Mouse (Mus musculus): ENCODE measurements at regions not wholly inside any gene's neighbourhood (a gene's known extent, or its start where the extent isn't known, plus 50 kb on each side); places are given as distances from the start of the nearest gene placed in this dataset.

DNA sequence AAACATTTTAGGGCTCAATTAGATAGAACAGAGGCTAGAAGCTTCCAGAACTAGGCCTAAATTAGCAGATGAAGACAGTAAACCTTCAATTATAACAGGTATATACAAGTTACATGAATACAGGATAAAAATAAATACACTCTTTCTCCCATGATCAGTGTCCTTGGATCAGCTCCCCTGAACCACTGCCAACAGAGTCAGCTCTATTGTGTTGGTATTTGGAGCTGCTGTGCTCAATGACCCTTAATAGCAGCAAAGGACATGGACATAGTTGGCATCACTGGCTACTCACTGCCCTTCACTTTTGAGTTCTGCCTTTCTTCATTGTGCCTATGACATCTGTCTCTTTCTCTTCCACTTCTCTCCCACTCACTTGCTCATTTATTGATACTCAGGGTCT is 639.1 kb upstream of the 4921530L21Rik start:
- no peak overlapping the region for H3K27ac ChIP-seq
- no peaks in the 10 kb centered on the region for H3K9me3 ChIP-seq
- no peaks in the 10 kb centered on the region for H3K4me1 ChIP-seq
- H3K4me3 ChIP-seq (replicated peaks): no peak overlapping the region
- H3K27me3 ChIP-seq: no peaks in the 10 kb centered on the region
- H3K9ac ChIP-seq: no peak overlapping the region
- H3K4me2 ChIP-seq: no peak overlapping the region
- H3K36me3 ChIP-seq (replicated peaks): no peaks in the 10 kb centered on the region
- no peak for ATAC-seq (ENCODE audit: low FRiP score)

DNA sequence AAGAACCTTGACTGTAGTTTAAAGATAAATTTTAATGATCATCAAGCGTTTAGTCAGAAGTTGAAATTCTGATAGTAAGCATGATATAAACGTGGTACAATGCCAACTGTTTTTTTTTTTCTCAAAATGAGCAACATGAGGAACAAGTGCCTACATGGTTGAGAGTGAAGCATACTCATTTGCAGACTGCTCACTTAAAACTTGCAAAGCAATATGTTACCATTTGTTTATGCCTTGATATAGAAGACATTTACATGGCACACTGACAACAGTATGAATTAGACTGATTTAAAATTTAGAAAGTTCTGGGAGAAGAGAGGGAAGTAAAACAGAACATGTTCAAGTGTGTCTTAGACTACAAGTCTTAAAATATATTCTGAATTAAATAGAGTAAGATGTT is 632.2 kb upstream of the 4921530L21Rik start:
- 83% methylated on average over 2 of the region's 2 CpGs for WGBS
- Histone ChIP-seq H3K27ac (no peak overlapping the region), H3K4me3 (replicated peaks) (no peak overlapping the region), H3K9me3 (no peaks in the 10 kb centered on the region), H3K36me3 (replicated peaks) (no peaks in the 10 kb centered on the region), H3K9ac (no peak overlapping the region), H3K4me1 (no peaks in the 10 kb centered on the region), H3K4me2 (no peak overlapping the region), H3K27me3 (no peaks in the 10 kb centered on the region)
- ATAC-seq (ENCODE audit: low FRiP score): no peak

DNA sequence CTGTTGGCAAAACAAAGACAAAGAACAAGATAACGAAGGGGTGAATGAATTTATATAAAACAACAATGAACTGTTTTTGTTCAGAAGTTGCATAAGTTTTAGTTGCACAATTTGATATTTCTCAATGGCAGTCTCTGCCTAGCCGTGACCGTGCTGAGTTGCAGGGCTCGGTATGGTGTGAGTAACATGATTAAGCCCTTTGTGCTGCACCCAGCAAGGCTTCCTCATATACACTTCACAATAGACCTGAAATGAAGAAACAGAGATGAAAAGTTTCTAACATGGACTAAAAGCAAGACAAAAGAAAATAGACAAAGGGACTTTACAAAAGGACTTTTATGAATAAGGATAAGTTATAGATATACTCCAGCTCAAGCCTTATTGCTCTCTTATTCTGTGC is 624.9 kb upstream of the 4921530L21Rik start:
- no peaks in the 10 kb centered on the region for H3K27me3 ChIP-seq
- no peak overlapping the region for H3K4me3 ChIP-seq (replicated peaks)
- H3K9me3 ChIP-seq: no peaks in the 10 kb centered on the region
- no peak overlapping the region for H3K9ac ChIP-seq
- no peak overlapping the region for H3K27ac ChIP-seq
- H3K4me1 ChIP-seq: no peaks in the 10 kb centered on the region
- ATAC-seq (ENCODE audit: low FRiP score): no peak
- no peaks in the 10 kb centered on the region for H3K36me3 ChIP-seq (replicated peaks)
- no peak overlapping the region for H3K4me2 ChIP-seq
- WGBS: 29% methylated on average over 4 of the region's 4 CpGs

DNA sequence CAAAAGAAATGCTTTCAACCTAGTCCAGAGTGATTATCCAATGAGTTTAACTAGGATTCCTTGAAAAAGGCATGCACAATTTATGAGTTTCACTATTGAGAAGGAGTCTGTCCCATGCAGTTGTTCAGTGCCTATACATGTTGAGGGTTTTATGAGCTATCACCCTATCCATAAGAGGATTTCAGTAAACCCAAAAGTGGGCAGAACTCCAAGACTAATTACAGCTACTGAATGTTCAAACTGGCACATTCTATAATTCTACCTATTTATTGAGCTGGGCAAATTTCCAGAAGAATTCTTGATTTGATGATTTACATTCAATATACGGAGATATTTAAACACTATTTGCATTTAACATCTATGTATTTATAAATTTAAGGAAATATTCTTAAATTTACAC is 599.6 kb upstream of the 4921530L21Rik start:
- 81% methylated on average over 1 of the region's 1 CpGs for WGBS
- Histone ChIP-seq H3K27ac (no peak overlapping the region), H3K36me3 (replicated peaks) (no peaks in the 10 kb centered on the region), H3K4me1 (no peaks in the 10 kb centered on the region), H3K4me2 (no peak overlapping the region), H3K4me3 (replicated peaks) (no peak overlapping the region), H3K9ac (no peak overlapping the region), H3K27me3 (no peaks in the 10 kb centered on the region), H3K9me3 (no peaks in the 10 kb centered on the region)
- ATAC-seq (ENCODE audit: low FRiP score): peak; percentile 49; the same call in 1 of the 2 replicates

DNA sequence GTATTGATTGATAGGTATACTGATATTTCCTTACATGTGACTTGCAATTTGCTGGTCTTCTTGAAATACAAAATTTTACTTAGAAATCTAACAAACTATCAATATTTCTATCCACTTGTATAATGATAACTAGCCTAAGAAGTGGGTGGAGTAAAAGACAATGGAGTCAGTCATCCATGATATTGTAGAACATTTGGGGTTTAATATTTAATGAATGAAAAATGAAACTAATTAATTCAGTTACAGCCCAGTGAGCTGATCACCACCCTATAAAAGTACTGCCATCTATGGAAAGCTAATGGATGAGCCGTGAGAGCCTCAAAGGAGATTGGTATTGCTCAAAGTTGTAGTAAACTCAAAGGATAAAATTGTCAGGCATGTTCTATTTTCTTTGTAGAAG is 599.0 kb upstream of the 4921530L21Rik start:
- ATAC-seq (ENCODE audit: low FRiP score): no peak
- WGBS: 61% methylated on average over 1 of the region's 1 CpGs

DNA sequence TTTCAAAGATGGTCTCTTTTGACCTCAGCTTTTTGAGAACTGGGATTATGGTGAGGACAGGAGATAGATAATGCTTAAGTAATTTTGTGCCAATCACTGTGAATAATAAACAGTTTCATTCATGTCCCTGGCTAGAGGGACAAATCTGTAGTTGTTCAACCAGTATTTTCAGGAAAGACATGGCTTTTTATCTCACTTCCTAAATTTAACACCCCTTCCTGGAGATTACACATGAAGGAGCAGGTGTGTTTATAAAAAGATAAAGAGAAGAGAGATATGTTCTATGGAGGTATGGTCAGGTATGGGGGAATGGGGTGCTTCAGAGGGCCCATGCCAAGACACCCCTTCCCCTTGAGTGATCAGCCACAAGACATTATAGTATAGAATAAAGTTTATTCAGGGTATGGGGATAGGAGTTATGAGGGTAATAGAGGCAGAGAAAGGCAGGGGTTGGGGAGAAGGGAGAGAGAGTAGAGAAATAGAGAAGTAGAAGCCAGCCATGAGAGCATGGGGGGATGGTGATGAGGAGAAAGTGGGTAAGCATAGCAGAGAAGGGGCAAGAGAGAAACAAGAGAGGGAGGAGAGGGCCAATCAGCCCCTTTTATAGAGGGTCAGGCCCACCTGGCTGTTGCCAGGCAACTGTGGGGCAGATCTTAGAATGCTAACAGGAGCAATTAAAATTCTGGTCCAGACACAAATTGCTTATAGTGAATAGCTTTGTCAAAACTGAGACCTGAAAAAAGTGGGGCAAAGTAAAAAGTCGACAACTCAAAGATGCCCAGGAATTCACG is 566.7 kb upstream of the 4921530L21Rik start:
- H3K36me3 ChIP-seq (replicated peaks): no peaks in the 10 kb centered on the region
- H3K9me3 ChIP-seq: no peaks in the 10 kb centered on the region
- H3K9ac ChIP-seq: no peak overlapping the region
- no peak overlapping the region for H3K4me2 ChIP-seq
- H3K4me1 ChIP-seq: no peaks in the 10 kb centered on the region
- no peak overlapping the region for H3K4me3 ChIP-seq (replicated peaks)
- no peaks in the 10 kb centered on the region for H3K27me3 ChIP-seq
- no peak overlapping the region for H3K27ac ChIP-seq
- ATAC-seq (ENCODE audit: low FRiP score): peak; percentile 53; the same call in 1 of the 2 replicates
- WGBS: 49% methylated on average over 2 of the region's 2 CpGs

More for the DNA sequence above, 599.0 kb upstream of the 4921530L21Rik start:
- no peak overlapping the region for H3K4me2 ChIP-seq
- H3K27ac ChIP-seq: no peak overlapping the region
- no peak overlapping the region for H3K4me3 ChIP-seq (replicated peaks)
- H3K4me1 ChIP-seq: no peaks in the 10 kb centered on the region
- no peaks in the 10 kb centered on the region for H3K36me3 ChIP-seq (replicated peaks)
- H3K27me3 ChIP-seq: no peaks in the 10 kb centered on the region
- H3K9ac ChIP-seq: no peak overlapping the region
- no peaks in the 10 kb centered on the region for H3K9me3 ChIP-seq

DNA sequence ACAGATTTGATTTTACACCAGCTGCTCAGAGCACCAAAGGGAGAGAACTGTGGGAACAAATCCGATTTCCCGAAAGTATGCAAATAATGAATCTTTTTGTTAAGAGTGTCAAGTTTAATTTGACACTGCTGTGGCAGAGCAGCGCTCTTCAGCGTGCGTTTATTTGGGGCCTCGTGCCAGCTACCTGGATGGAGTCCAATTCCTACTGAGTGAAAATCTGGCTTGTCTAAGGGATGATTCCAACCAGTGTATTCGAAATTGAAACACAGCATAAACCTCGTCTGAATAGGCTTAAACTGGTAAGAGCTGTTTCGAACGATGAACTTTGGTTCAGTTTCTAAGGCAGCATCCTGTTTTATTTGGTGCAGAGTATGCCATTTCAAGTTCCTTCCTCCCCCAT is 524.1 kb upstream of the 4921530L21Rik start:
- no peak overlapping the region for H3K27ac ChIP-seq
- peak; percentile 69; the same call in 1 of the 2 replicates for ATAC-seq (ENCODE audit: low FRiP score)

More for the DNA sequence above, 524.1 kb upstream of the 4921530L21Rik start:
- H3K36me3 ChIP-seq (replicated peaks): no peaks in the 10 kb centered on the region
- H3K4me1 ChIP-seq: no peaks in the 10 kb centered on the region
- H3K4me3 ChIP-seq (replicated peaks): no peak overlapping the region
- H3K9me3 ChIP-seq: no peaks in the 10 kb centered on the region
- H3K27me3 ChIP-seq: no peaks in the 10 kb centered on the region
- WGBS: 56% methylated on average over 10 of the region's 10 CpGs
- no peak overlapping the region for H3K9ac ChIP-seq
- no peak overlapping the region for H3K4me2 ChIP-seq
